Mouse (Mus musculus) lung, postnatal 0 days (tissue): ENCODE measurements around the gene Rap1b. TPM values are rescaled to one million over a fixed set of nuclear protein-coding genes. Genes with fewer than 3 reads are reported as not detected.

Source experiments
- ATAC-seq: fragments of 200-750 bp; cut with Nextera tagmentation; 2 replicates; pipeline ENCODE4 v1.8.0; 2017; ENCODE audit warnings: moderate library complexity
- DNase-seq: peaks from one replicate; pipeline ENCODE4 v3.0.0-alpha.2; 2016; ENCODE audit warnings: low spot score
- H3K27ac ChIP-seq: fragments of 300-500 bp; sonication (generic); 2 replicates; pipeline ENCODE4 v1.5.1; 2014; ENCODE audit warnings: antibody characterized with exemption, mild to moderate bottlenecking, low read length, mixed read lengths
- H3K27me3 ChIP-seq: fragments of 300-500 bp; sonication (generic); replicated peaks from 2 replicates; pipeline ENCODE4 v1.6.1; 2014; ENCODE audit warnings: low read length, mixed read lengths; ENCODE audit not compliant: insufficient read depth
- H3K36me3 ChIP-seq: fragments of 300-500 bp; sonication (generic); 2 replicates; pipeline ENCODE4 v1.6.1; 2014; ENCODE audit warnings: low read length, mixed read lengths; ENCODE audit not compliant: insufficient read depth
- H3K4me1 ChIP-seq: fragments of 300-500 bp; sonication (generic); 2 replicates; pipeline ENCODE4 v1.6.1; 2014; ENCODE audit warnings: antibody characterized with exemption, low read depth, low read length, mixed read lengths; ENCODE audit not compliant: insufficient read depth
- H3K4me2 ChIP-seq: fragments of 300-500 bp; sonication (generic); replicated peaks from 2 replicates; pipeline ENCODE4 v1.6.1; 2014; ENCODE audit warnings: low read depth, mild to moderate bottlenecking, low read length, moderate library complexity, mixed read lengths
- H3K4me3 ChIP-seq: fragments of 300-500 bp; sonication (generic); 2 replicates; pipeline ENCODE4 v1.5.1; 2014; ENCODE audit warnings: low read depth, low read length
- H3K9ac ChIP-seq: fragments of 300-500 bp; sonication (generic); replicated peaks from 2 replicates; pipeline ENCODE4 v1.6.1; 2014; ENCODE audit warnings: low read depth, mild to moderate bottlenecking
- H3K9me3 ChIP-seq: fragments of 300-500 bp; sonication (generic); 2 replicates; pipeline ENCODE4 v1.6.1; 2016; ENCODE audit warnings: low read length, mixed read lengths
- CTCF ChIP-seq: IDR thresholded peaks from 2 replicates; pipeline ENCODE4 v1.5.1; 2016; ENCODE audit warnings: antibody characterized with exemption, mild to moderate bottlenecking
- EP300 ChIP-seq: IDR thresholded peaks from 2 replicates; pipeline ENCODE4 v1.6.1; 2016; ENCODE audit warnings: antibody characterized with exemption, mild to moderate bottlenecking, control low read depth
- WGBS: fragments of 180-500 bp; shearing (Covaris S2); extraction: QIAGEN DNeasy Blood & Tissue Kit; methylation state at CpG from one replicate; pipeline ENCODE4 v1.1.7; 2014; 5-methylcytosine and 5-hydroxymethylcytosine counted together
- polyA plus RNA-seq: library from polyadenylated mRNA; unstranded; fragments of >200 nt; fragmentation: Nextera tagmentation; extraction: Ambion mirVana; gene quantifications from 2 replicates; pipeline ENCODE4 v1.2.1, GENCODE M21; 2015

The Rap1b gene
- polyA plus RNA-seq, 1 experiment from 2014 or later: 268 TPM

GRCm38 (mm10) chr10:117862014-117862580 lies 16.3 kb upstream of the Rap1b start:
- no peak overlapping the region for H3K9ac ChIP-seq
- H3K36me3 ChIP-seq: no peaks in the 10 kb centered on the region
- H3K27me3 ChIP-seq: no peaks in the 10 kb centered on the region
- peak; percentile 90 for DNase-seq
- no peak for TF ChIP-seq CTCF
- peak; percentile 85 for TF ChIP-seq EP300
- peak overlapping the region; percentile 47; the same call in 1 of the 2 replicates for H3K27ac ChIP-seq
- 45% methylated on average over 11 of the region's 11 CpGs for WGBS
- H3K9me3 ChIP-seq: no peaks in the 10 kb centered on the region
- H3K4me2 ChIP-seq: peak overlapping the region; percentile 25; the same call in 1 of the 2 replicates
- peak; percentile 72 for ATAC-seq
- H3K4me1 ChIP-seq: no peaks in the 10 kb centered on the region; the same call in 1 of the 2 replicates
- no peak overlapping the region for H3K4me3 ChIP-seq

GRCm38 (mm10) chr10:117860958-117861357 lies 15.1 kb upstream of the Rap1b start:
- no peak overlapping the region for H3K4me3 ChIP-seq
- H3K4me1 ChIP-seq: no peaks in the 10 kb centered on the region; the same call in 1 of the 2 replicates
- no peak overlapping the region for H3K4me2 ChIP-seq
- no peaks in the 10 kb centered on the region for H3K36me3 ChIP-seq
- no peak overlapping the region for H3K9ac ChIP-seq
- peak overlapping the region; percentile 79 for H3K27ac ChIP-seq
- ATAC-seq: peak; percentile 9
- DNase-seq: peak; percentile 64
- H3K27me3 ChIP-seq: no peaks in the 10 kb centered on the region
- TF ChIP-seq CTCF (no peak), EP300 (no peak)
- WGBS: 36% methylated on average over 16 of the region's 16 CpGs
- H3K9me3 ChIP-seq: no peaks in the 10 kb centered on the region

- no peak overlapping the region for H3K4me3 ChIP-seq
- WGBS: 56% methylated on average over 7 of the region's 7 CpGs
- no peaks in the 10 kb centered on the region for H3K36me3 ChIP-seq
- H3K27ac ChIP-seq: peak overlapping the region; percentile 79
- no peak overlapping the region for H3K9ac ChIP-seq
- no peaks in the 10 kb centered on the region for H3K27me3 ChIP-seq
- no peaks in the 10 kb centered on the region for H3K9me3 ChIP-seq
- peak overlapping the region; percentile 15; the same call in 1 of the 2 replicates for H3K4me2 ChIP-seq
- no peak; the same call in 1 of the 2 replicates for ATAC-seq
- DNase-seq: peak; percentile 60
- H3K4me1 ChIP-seq: no peaks in the 10 kb centered on the region; the same call in 1 of the 2 replicates
- TF ChIP-seq EP300 (peak; percentile 15; the same call in 1 of the 2 replicates), CTCF (no peak)
Observed at GRCm38 (mm10) chr10:117860361-117860760, 14.5 kb upstream of the Rap1b start.

DNA sequence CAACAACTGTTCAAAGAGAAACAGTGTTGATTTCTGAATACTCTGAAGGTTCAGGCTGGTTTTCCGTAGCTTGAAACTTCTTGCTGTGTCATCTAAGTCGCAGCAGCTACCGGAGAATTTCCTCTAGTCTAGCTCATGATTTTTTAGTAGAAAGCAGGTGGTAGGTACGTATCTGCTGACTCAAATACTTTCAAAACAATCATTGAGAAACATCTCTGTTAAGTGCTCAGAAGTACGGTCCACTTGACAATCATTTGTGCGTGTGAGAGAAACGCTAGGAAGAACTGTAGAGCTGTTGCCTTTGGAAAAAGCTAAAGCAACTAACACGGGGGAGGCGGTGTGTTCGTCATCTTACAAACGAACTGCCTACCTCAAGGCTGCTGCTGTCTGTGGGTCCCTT lies 14.0 kb upstream of the Rap1b start:
- ATAC-seq: peak; percentile 27
- 61% methylated on average over 11 of the region's 11 CpGs for WGBS
- H3K4me1 ChIP-seq: no peaks in the 10 kb centered on the region; the same call in 1 of the 2 replicates
- peak overlapping the region; percentile 79 for H3K27ac ChIP-seq
- peak overlapping the region; percentile 15; the same call in 1 of the 2 replicates for H3K4me2 ChIP-seq
- no peak overlapping the region for H3K4me3 ChIP-seq
- no peaks in the 10 kb centered on the region for H3K36me3 ChIP-seq
- no peaks in the 10 kb centered on the region for H3K9me3 ChIP-seq
- peak; percentile 77 for DNase-seq
- no peak for TF ChIP-seq CTCF
- no peak for TF ChIP-seq EP300
- no peak overlapping the region for H3K9ac ChIP-seq
- no peaks in the 10 kb centered on the region for H3K27me3 ChIP-seq

DNA sequence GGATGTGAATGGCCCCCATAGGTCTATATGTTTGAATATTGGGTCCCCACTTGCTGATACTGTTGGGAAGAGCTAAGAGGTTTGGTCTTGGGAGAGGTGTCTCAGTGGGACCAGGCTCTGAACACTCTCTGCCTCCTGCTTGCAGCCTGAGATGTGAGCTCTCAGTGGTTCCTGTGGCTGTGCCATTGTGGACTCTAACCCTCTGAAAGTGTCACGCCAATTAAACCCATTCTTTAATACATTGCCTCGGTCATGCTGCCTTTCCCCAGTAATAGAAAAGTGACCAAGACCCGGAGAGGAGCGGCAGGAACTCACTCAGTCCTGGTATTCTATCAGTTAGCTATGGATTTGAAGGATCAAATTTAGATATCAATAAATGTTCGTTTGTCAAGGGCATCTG lies 12.4 kb upstream of the Rap1b start:
- H3K9ac ChIP-seq: no peak overlapping the region
- TF ChIP-seq CTCF (no peak), EP300 (no peak)
- H3K4me1 ChIP-seq: no peaks in the 10 kb centered on the region; the same call in 1 of the 2 replicates
- 92% methylated on average over 5 of the region's 5 CpGs for WGBS
- no peaks in the 10 kb centered on the region for H3K36me3 ChIP-seq
- H3K4me2 ChIP-seq: no peak overlapping the region
- DNase-seq: no peak
- H3K27ac ChIP-seq: no peak overlapping the region
- no peaks in the 10 kb centered on the region for H3K9me3 ChIP-seq
- H3K4me3 ChIP-seq: no peak overlapping the region
- no peak for ATAC-seq
- no peaks in the 10 kb centered on the region for H3K27me3 ChIP-seq

GRCm38 (mm10) chr10:117856001-117856720 lies 10.3 kb upstream of the Rap1b start:
- no peak for ATAC-seq
- WGBS: 51% methylated on average over 8 of the region's 8 CpGs
- H3K27ac ChIP-seq: no peak overlapping the region

More at GRCm38 (mm10) chr10:117856001-117856720, 10.3 kb upstream of the Rap1b start:
- peak; percentile 44 for DNase-seq
- no peaks in the 10 kb centered on the region for H3K27me3 ChIP-seq
- TF ChIP-seq CTCF (no peak), EP300 (no peak)
- no peak overlapping the region for H3K4me2 ChIP-seq
- no peaks in the 10 kb centered on the region for H3K9me3 ChIP-seq
- no peak overlapping the region for H3K9ac ChIP-seq
- no peaks in the 10 kb centered on the region for H3K36me3 ChIP-seq
- no peak overlapping the region for H3K4me3 ChIP-seq
- H3K4me1 ChIP-seq: no peaks in the 10 kb centered on the region; the same call in 1 of the 2 replicates
